Mouse (Mus musculus): ENCODE results near the gene AU022252.

GRCm38 (mm10) chr4:119275726-119276125 is 43.2 kb upstream of the AU022252 start:
- TF ChIP-seq CTCF (IDR thresholded peaks at IDR 0.05; ENCODE audit: low read depth, low read length) (no peak), POLR2A (IDR thresholded peaks at IDR 0.05; ENCODE audit: insufficient read depth, low read length) (no peak)

All from ES-Bruce4 (cell line).